Mouse (Mus musculus): Measurements from ENCODE around the gene Rpgrip1l. TPM values are rescaled to one million over a fixed set of nuclear protein-coding genes. Genes with fewer than 3 reads are reported as not detected.

The Rpgrip1l gene
- total and polyA plus RNA-seq, 3 experiments, result 2.1 to 5.0 (median 3.8) TPM

DNA sequence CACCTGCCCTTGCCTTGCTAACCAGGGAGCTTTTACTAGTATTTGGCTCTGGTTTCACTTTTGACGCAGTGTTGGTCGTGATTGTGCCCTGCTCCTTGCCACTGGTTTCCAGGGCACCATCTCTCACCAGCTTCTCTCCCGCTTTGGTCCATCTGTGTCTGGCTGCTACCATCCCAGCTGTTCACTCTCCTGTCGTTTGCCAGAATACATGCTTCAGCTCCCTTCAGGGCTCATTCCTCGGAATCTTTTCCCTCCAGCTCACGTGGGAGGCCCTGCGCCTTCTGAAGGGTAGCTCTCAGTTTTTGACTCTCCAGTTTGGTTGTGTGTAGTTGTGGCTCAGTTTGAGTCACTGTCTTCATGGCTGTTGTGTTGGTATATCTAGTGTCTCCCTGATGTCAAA, 37.6 kb upstream of the Rpgrip1l start:
- H3K27me3 ChIP-seq (replicated peaks), result no peaks in the 10 kb centered on the region
- no peaks in the 10 kb centered on the region for H3K79me2 ChIP-seq (replicated peaks; ENCODE audit: control insufficient read depth, extremely low read depth, insufficient read depth, poor library complexity, severe bottlenecking)
- in situ Hi-C loops (cut with MboI; ENCODE audit: low pct_ligation_motif_present, low pct_unique_long_range_greater_than_20kb, low sequenced_read_pairs), result no loop called here
- no peak overlapping the region for H3K9ac ChIP-seq (ENCODE audit: insufficient read depth, low read depth)
- no peaks in the 10 kb centered on the region for H3K9me3 ChIP-seq (replicated peaks; ENCODE audit: low read length)
- dilution Hi-C loops (cut with MboI; ENCODE audit: extremely low pct_ligation_motif_present, extremely low pct_unique_long_range_greater_than_20kb, low sequenced_read_pairs), result no loop called here
- no peak overlapping the region for H3K4me2 ChIP-seq (ENCODE audit: insufficient read depth, low read depth, poor library complexity, severe bottlenecking)
- H3K36me3 ChIP-seq (replicated peaks in 1 of 2; ENCODE audit: control insufficient read depth in 1 of 2, insufficient read depth in 1 of 2, low read length in 1 of 2), result peaks cover 0 to 53% of the 10 kb centered on the region in 2 experiments
- no peak overlapping the region for H3K4me3 ChIP-seq (replicated peaks in 1 of 3; ENCODE audit: low read depth in 2 of 3, low read length in 2 of 3, poor library complexity in 1 of 3)
- 0 out of 4 replicates have a peak, but pooled peaks cover 0 to 4% of the 10 kb centered on the region in 2 experiments for H3K4me1 ChIP-seq (ENCODE audit: control insufficient read depth in 1 of 2, insufficient read depth in 2 of 2)
- H3K27ac ChIP-seq (ENCODE audit: insufficient read depth, low read depth), result no peak overlapping the region
- TF ChIP-seq NELFE (IDR thresholded peaks at IDR 0.05; ENCODE audit: low read depth, low read length) (no peak), CHD2 (IDR thresholded peaks at IDR 0.05; ENCODE audit: low read length) (no peak), MEF2A (IDR thresholded peaks at IDR 0.05; ENCODE audit: borderline replicate concordance, low read depth, low read length) (no peak), ZC3H11A (IDR thresholded peaks at IDR 0.05; ENCODE audit: low read depth, low read length) (no peak), RAD21 (IDR thresholded peaks at IDR 0.05; ENCODE audit: low read depth, low read length) (no peak), SMC3 (IDR thresholded peaks at IDR 0.05; ENCODE audit: low read depth, low read length) (no peak), NRF1 (IDR thresholded peaks at IDR 0.05; ENCODE audit: low read depth, low read length) (no peak), ZKSCAN1 (IDR thresholded peaks at IDR 0.05; ENCODE audit: borderline replicate concordance, low read depth, low read length) (no peak), USF2 (conservative IDR thresholded peaks at IDR 0.05; ENCODE audit: low read depth, low read length) (no peak), MAZ (IDR thresholded peaks at IDR 0.05; ENCODE audit: low read depth, low read length) (no peak), IRF4 (IDR thresholded peaks at IDR 0.05; ENCODE audit: low read depth, low read length) (no peak), RCOR1 (conservative IDR thresholded peaks at IDR 0.05; ENCODE audit: low read depth, low read length) (no peak)
- DNase-seq (ENCODE audit: extremely low read depth), result no peak

DNA sequence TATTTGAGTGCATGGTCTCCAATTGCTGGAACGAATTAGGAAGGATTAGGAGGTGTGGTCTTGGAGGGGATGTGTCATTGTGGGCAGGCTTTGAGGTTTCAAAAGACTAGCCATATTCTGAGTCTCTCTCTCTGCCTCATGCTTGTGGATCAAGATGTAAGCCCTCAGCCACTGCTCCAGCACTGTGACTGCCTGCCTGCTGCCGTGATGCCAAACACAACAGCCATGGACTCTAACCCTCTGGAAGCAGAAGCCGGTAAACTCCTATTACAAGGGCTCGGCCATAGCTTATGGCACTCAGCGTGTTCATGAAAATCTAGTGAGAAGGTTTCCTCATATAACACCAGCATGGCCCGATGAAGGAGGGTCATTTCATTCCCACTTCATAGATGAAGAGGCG, 36.8 kb upstream of the Rpgrip1l start:
- H3K36me3 ChIP-seq (replicated peaks in 1 of 2; ENCODE audit: control insufficient read depth in 1 of 2, insufficient read depth in 1 of 2, low read length in 1 of 2), result peaks cover 0 to 52% of the 10 kb centered on the region in 2 experiments
- DNase-seq (ENCODE audit: extremely low read depth), result no peak
- no peak overlapping the region for H3K27ac ChIP-seq (ENCODE audit: insufficient read depth, low read depth)
- in situ Hi-C loops (cut with MboI; ENCODE audit: low pct_ligation_motif_present, low pct_unique_long_range_greater_than_20kb, low sequenced_read_pairs), result no loop called here
- H3K79me2 ChIP-seq (replicated peaks; ENCODE audit: control insufficient read depth, extremely low read depth, insufficient read depth, poor library complexity, severe bottlenecking), result no peaks in the 10 kb centered on the region
- TF ChIP-seq HCFC1 (IDR thresholded peaks at IDR 0.05; ENCODE audit: low read depth, low read length) (no peak), ZMIZ1 (IDR thresholded peaks at IDR 0.05; ENCODE audit: low read depth, low read length) (no peak), JUN (IDR thresholded peaks at IDR 0.05; ENCODE audit: insufficient read depth, low read depth, low read length) (no peak), KAT2A (IDR thresholded peaks at IDR 0.05; ENCODE audit: insufficient replicate concordance, low read length) (no peak), BHLHE40 (IDR thresholded peaks at IDR 0.05; ENCODE audit: low read depth, low read length) (no peak), GABPA (IDR thresholded peaks at IDR 0.05; ENCODE audit: insufficient replicate concordance, low read depth, low read length) (no peak), MEF2A (IDR thresholded peaks at IDR 0.05; ENCODE audit: borderline replicate concordance, low read depth, low read length) (no peak), SIN3A (IDR thresholded peaks at IDR 0.05; ENCODE audit: low read length) (no peak), RCOR1 (conservative IDR thresholded peaks at IDR 0.05; ENCODE audit: low read depth, low read length) (no peak), MAX (IDR thresholded peaks at IDR 0.05; ENCODE audit: low read length) (no peak), TCF12 (IDR thresholded peaks at IDR 0.05; ENCODE audit: low read depth, low read length) (no peak), POLR2AphosphoS2 (IDR thresholded peaks at IDR 0.05; ENCODE audit: low read depth, low read length) (no peak), ZNF384 (IDR thresholded peaks at IDR 0.05; ENCODE audit: low read depth, low read length) (no peak), NRF1 (IDR thresholded peaks at IDR 0.05; ENCODE audit: low read depth, low read length) (no peak), RAD21 (IDR thresholded peaks at IDR 0.05; ENCODE audit: low read depth, low read length) (no peak), ETS1 (conservative IDR thresholded peaks at IDR 0.05; ENCODE audit: low read depth, low read length) (no peak), MAZ (IDR thresholded peaks at IDR 0.05; ENCODE audit: low read depth, low read length) (no peak)
- no peaks in the 10 kb centered on the region for H3K27me3 ChIP-seq (replicated peaks)
- no peak overlapping the region for H3K4me2 ChIP-seq (ENCODE audit: insufficient read depth, low read depth, poor library complexity, severe bottlenecking)
- H3K9me3 ChIP-seq (replicated peaks; ENCODE audit: low read length), result no peaks in the 10 kb centered on the region
- H3K4me3 ChIP-seq (replicated peaks in 1 of 3; ENCODE audit: low read depth in 2 of 3, low read length in 2 of 3, poor library complexity in 1 of 3), result no peak overlapping the region
- no peak overlapping the region for H3K9ac ChIP-seq (ENCODE audit: insufficient read depth, low read depth)
- H3K4me1 ChIP-seq (ENCODE audit: control insufficient read depth in 1 of 2, insufficient read depth in 2 of 2), result 0 out of 4 replicates have a peak, but pooled peaks cover 0 to 4% of the 10 kb centered on the region in 2 experiments
- dilution Hi-C loops (cut with MboI; ENCODE audit: extremely low pct_ligation_motif_present, extremely low pct_unique_long_range_greater_than_20kb, low sequenced_read_pairs), result no loop called here

Measured in CH12.LX (cell line).